Mouse (Mus musculus) lung, adult 2 months (tissue): ENCODE data around the gene Plg.

Experiments
- CTCF ChIP-seq: fragments of 200-500 bp; IDR thresholded peaks from 2 replicates; pipeline ENCODE4 v1.5.1; 2011; ENCODE audit warnings: mild to moderate bottlenecking, low read length, control low read depth; ENCODE audit not compliant: insufficient read depth
- POLR2A ChIP-seq: fragments of 200-500 bp; IDR thresholded peaks from 2 replicates; pipeline ENCODE4 v1.6.1; 2011; ENCODE audit warnings: low read depth, mild to moderate bottlenecking, control low read depth, low read length, borderline replicate concordance; ENCODE audit errors: extremely low read depth

GRCm38 (mm10) chr17:12359876-12360275, 18.5 kb upstream of the Plg start:
- no peak for TF ChIP-seq POLR2A
- no peak for TF ChIP-seq CTCF
